Mouse (Mus musculus) liver, postnatal 0 days (tissue): ENCODE results near the gene Pik3c2g.

Experiments used
- CTCF ChIP-seq: sonication (generic); IDR thresholded peaks from 2 replicates; pipeline ENCODE4 v1.5.1; 2016; ENCODE audit warnings: antibody characterized with exemption, low read depth
- EP300 ChIP-seq: IDR thresholded peaks from 2 replicates; pipeline ENCODE4 v1.6.1; 2016; ENCODE audit warnings: antibody characterized with exemption, low read depth, mild to moderate bottlenecking

- TF ChIP-seq CTCF (no peak), EP300 (no peak)
Measured at GRCm38 (mm10) chr6:139978114-139978513, 391.1 kb downstream of the Pik3c2g start.
